Mouse (Mus musculus): Measurements from ENCODE around the gene Ehhadh. TPM values are rescaled to one million over a fixed set of nuclear protein-coding genes. Genes with fewer than 3 reads are reported as not detected.

The Ehhadh gene
- polyA plus RNA-seq, 1 experiment = 1.8 TPM

DNA sequence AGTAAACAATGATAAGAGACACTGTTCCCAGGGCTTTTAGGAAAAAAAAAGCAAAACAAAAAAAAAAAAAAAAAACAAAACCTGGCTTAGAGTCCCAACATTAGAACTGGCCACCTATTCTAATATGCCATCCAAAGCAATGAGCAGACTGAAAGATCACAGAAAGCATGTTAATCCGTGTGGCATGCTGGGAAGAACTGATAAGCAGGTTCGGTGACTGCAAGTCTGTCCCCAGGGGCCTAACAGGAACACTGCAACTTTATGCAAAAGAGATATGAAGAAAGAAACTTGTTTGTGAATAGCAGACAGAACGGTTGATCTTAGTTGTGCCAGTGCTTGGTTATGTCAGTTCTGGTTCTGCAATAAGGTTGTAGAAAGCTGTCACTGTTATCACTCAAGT lies 4.2 kb upstream of the Ehhadh start:
- no peak overlapping the region for H3K4me3 ChIP-seq (replicated peaks; ENCODE audit: control insufficient read depth, low read depth, low read length)
- no peak overlapping the region for H3K27ac ChIP-seq (ENCODE audit: control insufficient read depth, insufficient read depth, low read depth, low read length, poor library complexity)
- WGBS = 34% methylated on average over 3 of the region's 3 CpGs
- no peaks in the 10 kb centered on the region; the same call in none of the 2 replicates for H3K4me1 ChIP-seq (ENCODE audit: control insufficient read depth, insufficient read depth, low read length)
- TF ChIP-seq CTCF (IDR thresholded peaks at IDR 0.05; ENCODE audit: control insufficient read depth, insufficient read depth, low read length) (no peak), POLR2A (IDR thresholded peaks at IDR 0.05; ENCODE audit: borderline replicate concordance, control insufficient read depth, low read depth, low read length) (no peak)

GRCm38 (mm10) chr16:21790469-21790868 lies 2.9 kb upstream of the Ehhadh start:
- 6% methylated on average over 1 of the region's 1 CpGs for WGBS
- no peak for TF ChIP-seq POLR2A (IDR thresholded peaks at IDR 0.05; ENCODE audit: borderline replicate concordance, control insufficient read depth, low read depth, low read length)
- no peak for TF ChIP-seq CTCF (IDR thresholded peaks at IDR 0.05; ENCODE audit: control insufficient read depth, insufficient read depth, low read length)
- H3K4me1 ChIP-seq (ENCODE audit: control insufficient read depth, insufficient read depth, low read length) = no peaks in the 10 kb centered on the region; the same call in none of the 2 replicates
- H3K27ac ChIP-seq (ENCODE audit: control insufficient read depth, insufficient read depth, low read depth, low read length, poor library complexity) = no peak overlapping the region
- no peak overlapping the region for H3K4me3 ChIP-seq (replicated peaks; ENCODE audit: control insufficient read depth, low read depth, low read length)

GRCm38 (mm10) chr16:21789180-21789579 lies 1.6 kb upstream of the Ehhadh start:
- Histone ChIP-seq H3K27ac (ENCODE audit: control insufficient read depth, insufficient read depth, low read depth, low read length, poor library complexity) (no peak overlapping the region), H3K4me3 (replicated peaks; ENCODE audit: control insufficient read depth, low read depth, low read length) (no peak overlapping the region), H3K4me1 (ENCODE audit: control insufficient read depth, insufficient read depth, low read length) (no peaks in the 10 kb centered on the region; the same call in 1 of the 2 replicates)
- TF ChIP-seq POLR2A (IDR thresholded peaks at IDR 0.05; ENCODE audit: borderline replicate concordance, control insufficient read depth, low read depth, low read length) (no peak), CTCF (IDR thresholded peaks at IDR 0.05; ENCODE audit: control insufficient read depth, insufficient read depth, low read length) (no peak)
- 91% methylated on average over 2 of the region's 2 CpGs for WGBS

GRCm38 (mm10) chr16:21788581-21788980 lies 974 bp upstream of the Ehhadh start:
- Histone ChIP-seq H3K4me3 (replicated peaks; ENCODE audit: control insufficient read depth, low read depth, low read length) (no peak overlapping the region), H3K4me1 (ENCODE audit: control insufficient read depth, insufficient read depth, low read length) (no peaks in the 10 kb centered on the region; the same call in 1 of the 2 replicates), H3K27ac (ENCODE audit: control insufficient read depth, insufficient read depth, low read depth, low read length, poor library complexity) (no peak overlapping the region)
- TF ChIP-seq CTCF (IDR thresholded peaks at IDR 0.05; ENCODE audit: control insufficient read depth, insufficient read depth, low read length) = no peak
- no peak for TF ChIP-seq POLR2A (IDR thresholded peaks at IDR 0.05; ENCODE audit: borderline replicate concordance, control insufficient read depth, low read depth, low read length)
- 73% methylated on average over 3 of the region's 3 CpGs for WGBS

DNA sequence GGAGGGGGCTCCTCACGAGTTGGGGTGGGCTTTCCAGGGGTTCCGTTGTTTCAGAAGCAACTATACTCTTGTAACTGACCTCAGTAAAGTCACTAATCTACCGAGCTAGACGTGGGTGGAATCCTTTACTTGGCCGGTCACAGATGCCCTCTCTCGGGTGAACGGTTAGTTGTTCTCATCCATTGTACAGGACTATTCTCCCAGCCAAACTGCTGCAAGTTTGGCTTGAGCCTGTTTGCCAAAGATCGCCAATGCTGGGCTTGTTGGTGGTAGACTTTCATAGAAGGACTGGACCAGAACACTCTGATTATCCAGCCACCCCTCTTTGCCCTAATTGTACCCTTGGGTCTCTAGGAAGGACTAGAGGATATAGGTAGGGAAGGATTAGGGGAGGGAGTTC lies 1.3 kb downstream of the Ehhadh start:
- Histone ChIP-seq H3K4me1 (ENCODE audit: control insufficient read depth, insufficient read depth, low read length) (no peaks in the 10 kb centered on the region; the same call in 1 of the 2 replicates), H3K27ac (ENCODE audit: control insufficient read depth, insufficient read depth, low read depth, low read length, poor library complexity) (no peak overlapping the region), H3K4me3 (replicated peaks; ENCODE audit: control insufficient read depth, low read depth, low read length) (no peak overlapping the region)
- 89% methylated on average over 8 of the region's 8 CpGs for WGBS
- no peak for TF ChIP-seq CTCF (IDR thresholded peaks at IDR 0.05; ENCODE audit: control insufficient read depth, insufficient read depth, low read length)
- TF ChIP-seq POLR2A (IDR thresholded peaks at IDR 0.05; ENCODE audit: borderline replicate concordance, control insufficient read depth, low read depth, low read length) = no peak

DNA sequence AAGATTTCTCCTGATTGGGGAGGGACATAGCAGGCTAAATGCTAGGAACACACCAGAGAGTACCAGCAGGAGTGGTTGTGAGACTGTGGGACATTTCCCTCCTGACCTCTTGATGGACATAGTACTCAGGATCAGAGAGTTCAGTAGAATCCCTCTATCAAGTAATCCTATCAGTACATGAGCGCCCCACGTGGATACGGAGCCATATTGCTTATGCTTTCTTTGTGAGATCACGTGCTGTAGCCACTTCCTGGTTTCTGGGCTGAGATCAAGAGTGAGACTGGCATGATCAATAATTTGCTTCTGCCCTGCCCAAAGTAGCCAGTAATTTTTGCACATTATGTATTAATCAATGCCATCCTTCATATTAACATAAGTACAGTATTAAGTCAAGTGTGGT lies 2.6 kb downstream of the Ehhadh start:
- WGBS = 80% methylated on average over 4 of the region's 4 CpGs
- no peak overlapping the region for H3K4me3 ChIP-seq (replicated peaks; ENCODE audit: control insufficient read depth, low read depth, low read length)
- no peaks in the 10 kb centered on the region; the same call in 1 of the 2 replicates for H3K4me1 ChIP-seq (ENCODE audit: control insufficient read depth, insufficient read depth, low read length)
- no peak overlapping the region for H3K27ac ChIP-seq (ENCODE audit: control insufficient read depth, insufficient read depth, low read depth, low read length, poor library complexity)
- TF ChIP-seq POLR2A (IDR thresholded peaks at IDR 0.05; ENCODE audit: borderline replicate concordance, control insufficient read depth, low read depth, low read length) = no peak
- no peak for TF ChIP-seq CTCF (IDR thresholded peaks at IDR 0.05; ENCODE audit: control insufficient read depth, insufficient read depth, low read length)

DNA sequence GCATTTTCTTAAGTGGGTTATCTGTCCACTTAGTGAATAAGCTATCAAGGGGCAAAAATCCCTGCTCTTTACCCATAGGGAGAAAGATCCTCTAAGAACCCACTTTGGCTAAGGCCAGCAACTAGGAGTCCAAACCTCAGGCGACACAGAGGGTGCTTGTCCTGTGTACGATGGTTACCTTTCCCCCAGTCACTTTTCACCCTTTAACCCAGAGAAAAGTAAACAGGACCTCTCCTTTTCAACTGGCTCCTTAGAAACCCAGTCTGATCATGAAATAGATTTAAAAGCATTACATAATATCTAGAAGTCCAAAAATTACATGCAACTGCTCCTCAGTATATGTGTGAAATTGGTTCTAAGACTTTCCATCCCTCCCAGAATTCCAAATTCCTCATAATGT lies 4.8 kb downstream of the Ehhadh start:
- TF ChIP-seq POLR2A (IDR thresholded peaks at IDR 0.05; ENCODE audit: borderline replicate concordance, control insufficient read depth, low read depth, low read length) (no peak), CTCF (IDR thresholded peaks at IDR 0.05; ENCODE audit: control insufficient read depth, insufficient read depth, low read length) (no peak)
- H3K4me1 ChIP-seq (ENCODE audit: control insufficient read depth, insufficient read depth, low read length) = no peaks in the 10 kb centered on the region
- WGBS = 81% methylated on average over 2 of the region's 2 CpGs
- H3K4me3 ChIP-seq (replicated peaks; ENCODE audit: control insufficient read depth, low read depth, low read length) = no peak overlapping the region
- no peak overlapping the region for H3K27ac ChIP-seq (ENCODE audit: control insufficient read depth, insufficient read depth, low read depth, low read length, poor library complexity)

- 89% methylated on average over 3 of the region's 3 CpGs for WGBS
- no peak overlapping the region for H3K27ac ChIP-seq (ENCODE audit: control insufficient read depth, insufficient read depth, low read depth, low read length, poor library complexity)
These were observed 5.7 kb downstream of the Ehhadh start for GRCm38 (mm10) chr16:21781895-21782294.

GRCm38 (mm10) chr16:21781277-21781676 lies 6.3 kb downstream of the Ehhadh start:
- H3K4me1 ChIP-seq (ENCODE audit: control insufficient read depth, insufficient read depth, low read length) = no peaks in the 10 kb centered on the region
- TF ChIP-seq POLR2A (IDR thresholded peaks at IDR 0.05; ENCODE audit: borderline replicate concordance, control insufficient read depth, low read depth, low read length) = no peak
- no peak for TF ChIP-seq CTCF (IDR thresholded peaks at IDR 0.05; ENCODE audit: control insufficient read depth, insufficient read depth, low read length)
- 73% methylated on average over 3 of the region's 3 CpGs for WGBS
- no peak overlapping the region for H3K4me3 ChIP-seq (replicated peaks; ENCODE audit: control insufficient read depth, low read depth, low read length)
- no peak overlapping the region for H3K27ac ChIP-seq (ENCODE audit: control insufficient read depth, insufficient read depth, low read depth, low read length, poor library complexity)

More at GRCm38 (mm10) chr16:21781895-21782294, 5.7 kb downstream of the Ehhadh start:
- no peaks in the 10 kb centered on the region for H3K4me1 ChIP-seq (ENCODE audit: control insufficient read depth, insufficient read depth, low read length)
- H3K4me3 ChIP-seq (replicated peaks; ENCODE audit: control insufficient read depth, low read depth, low read length) = no peak overlapping the region
- TF ChIP-seq POLR2A (IDR thresholded peaks at IDR 0.05; ENCODE audit: borderline replicate concordance, control insufficient read depth, low read depth, low read length) (no peak), CTCF (IDR thresholded peaks at IDR 0.05; ENCODE audit: control insufficient read depth, insufficient read depth, low read length) (no peak)

Data from bone marrow, adult 2 months (tissue).